Mouse (Mus musculus) frontal cortex, adult 2 months (tissue): Measurements from ENCODE around the gene Gm15140. TPM values are rescaled to one million over a fixed set of nuclear protein-coding genes. Genes with fewer than 3 reads are reported as not detected.
"Not testable (repeated sequence)": the region's sequence is repeated elsewhere in the genome, so short reads cannot be mapped to it uniquely, and the experiment has no call there.

Experiments used
- DNase-seq, 2 experiments: peaks; one replicate each; pipeline ENCODE4 v3.0.0; 2022; ENCODE audit warnings: low spot score in 1 of 2; ENCODE audit errors: extremely low spot score in 1 of 2
- polyA plus RNA-seq: library from polyadenylated mRNA; depleted of rRNA; stranded (reverse); fragments of >200 nt; gene quantifications from 2 replicates; pipeline ENCODE4 v1.2.3, GENCODE M21; 2012; rRNA removed

The Gm15140 gene
- polyA plus RNA-seq: not detected in 2 replicates

GRCm38 (mm10) chrX:154120585-154120984 is at the start of gene Gm15140:
Gene Gm15140, minus strand, starts transcription at chrX:154120685.
- DNase-seq: not testable (repeated sequence)

Other genes starting within 250 kb of the Gm15140 start
- gene Samt1, start 108.0 kb downstream of the Gm15140 start, polyA plus RNA-seq: not detected in 2 replicates
- gene 4921511M17Rik, start 86.9 kb downstream of the Gm15140 start, polyA plus RNA-seq: not detected in 2 replicates
- gene Gm10057, start 65.6 kb downstream of the Gm15140 start, polyA plus RNA-seq: not detected in 2 replicates
- gene 4930524N10Rik, start 222.7 kb upstream of the Gm15140 start, polyA plus RNA-seq: not detected in 2 replicates